Mouse (Mus musculus) right cerebral cortex, postnatal 25 days (tissue): ENCODE measurements around the gene Gm10382.
"Not testable (repeated sequence)": the region's sequence is repeated elsewhere in the genome, so short reads cannot be mapped to it uniquely, and the experiment has no call there.

Experiments
- DNase-seq: peaks from one replicate; pipeline ENCODE4 v3.0.0; 2022

Gene Gm10382

DNA sequence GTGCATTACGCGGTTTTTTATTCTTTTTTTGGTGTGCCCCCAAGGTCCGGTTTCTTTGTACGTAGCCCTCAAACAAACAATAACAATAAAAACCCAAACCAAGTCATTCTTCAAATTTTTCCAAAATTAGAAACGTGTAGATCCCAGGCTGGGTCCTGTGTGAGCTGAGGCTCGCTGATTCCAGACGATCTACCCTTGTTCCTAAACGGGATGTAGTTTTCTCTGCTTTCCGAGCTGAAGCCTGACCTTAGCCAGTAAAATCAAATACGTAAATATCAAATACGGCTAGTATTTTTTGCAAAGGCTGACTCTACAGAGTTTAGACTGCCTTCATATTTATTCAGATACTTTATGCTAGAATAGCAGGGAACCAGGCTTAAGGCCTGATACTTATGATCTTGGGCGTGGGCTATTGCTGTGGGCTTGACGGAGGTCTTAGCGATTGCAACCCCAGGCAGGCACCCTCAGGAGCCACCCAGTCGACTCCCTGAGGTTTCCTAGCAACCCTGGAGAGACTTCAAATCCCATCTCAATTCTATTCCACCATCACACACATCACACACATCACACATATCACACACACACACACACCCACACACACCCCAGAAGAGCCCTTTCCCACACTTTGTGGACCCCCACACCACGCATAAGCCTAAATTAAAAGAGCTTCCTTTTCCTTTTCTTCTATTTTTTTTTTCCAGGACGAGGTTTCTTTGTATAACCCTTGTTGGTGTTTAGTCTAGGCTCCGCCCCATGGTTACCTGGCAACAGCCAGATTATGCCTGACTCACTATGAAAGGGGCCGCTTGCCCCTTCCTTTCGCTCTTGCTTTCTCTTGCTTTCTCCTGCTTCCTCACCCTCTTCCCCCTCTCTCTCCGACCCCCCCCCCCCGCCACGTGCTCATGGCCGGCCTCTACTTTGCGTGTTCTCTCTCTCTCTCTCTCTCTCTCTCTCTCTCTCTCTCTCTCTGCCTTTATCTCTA lies 4.8 kb downstream of the Gm10382 start:
- peak; percentile 68 for DNase-seq

DNA sequence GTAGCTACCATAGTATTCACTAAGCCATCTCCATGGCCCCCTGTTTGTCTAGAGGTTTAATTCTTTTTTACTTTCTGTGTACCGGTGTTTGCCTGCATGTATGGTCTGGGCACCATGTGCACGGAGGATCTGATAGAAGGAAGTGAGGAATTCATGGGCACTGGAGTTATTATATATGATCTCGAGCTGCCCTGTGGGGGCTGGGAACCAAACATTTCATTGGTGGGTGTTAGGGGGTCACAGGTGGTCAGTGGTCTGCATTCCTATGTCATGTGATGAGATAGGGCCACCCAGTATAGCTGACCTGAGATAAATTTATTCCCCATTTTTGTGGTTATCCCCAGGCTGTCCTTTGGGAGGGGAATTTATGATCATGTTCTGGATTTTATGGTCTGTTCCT lies 5.9 kb downstream of the Gm10382 start:
- DNase-seq, result no peak

DNA sequence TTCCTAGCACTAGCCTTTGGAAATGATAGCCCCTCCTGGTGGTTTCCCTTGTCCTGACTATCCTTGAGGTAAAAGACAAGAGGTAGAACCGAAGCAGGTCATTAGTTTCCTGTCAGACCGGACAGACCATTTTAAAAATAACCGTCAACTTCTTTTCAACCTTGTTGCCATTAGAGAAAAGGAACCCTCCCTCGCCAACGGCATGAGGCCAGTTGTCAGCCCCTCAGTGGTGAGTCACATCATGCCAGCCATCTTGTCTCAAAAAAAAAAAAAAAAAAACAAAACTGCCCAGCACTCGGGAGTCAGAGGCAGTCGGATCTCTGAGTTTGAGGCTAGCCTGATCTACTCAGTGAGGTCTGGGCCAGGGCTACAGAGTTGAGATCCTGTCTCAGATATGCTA lies 11.8 kb downstream of the Gm10382 start:
- DNase-seq, result no peak

DNA sequence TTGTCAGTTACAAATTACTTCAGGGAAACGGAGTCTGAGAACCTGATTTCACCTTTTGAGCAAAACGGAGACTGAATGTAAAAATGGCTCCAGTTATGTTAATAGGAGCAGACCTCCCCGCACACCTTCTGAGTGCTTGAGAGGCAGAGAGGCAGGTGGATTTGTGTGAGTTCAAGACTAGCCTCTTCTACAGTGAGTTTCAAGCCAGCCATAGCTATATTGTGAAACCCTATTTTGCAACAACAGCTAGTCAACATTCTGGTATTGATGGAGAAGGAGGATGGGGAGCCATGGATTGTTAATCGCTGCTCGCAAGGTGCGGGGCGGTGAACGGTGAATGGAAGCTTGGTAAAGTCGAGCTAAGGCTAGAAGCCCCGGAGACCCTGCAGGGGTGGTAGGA lies 13.4 kb downstream of the Gm10382 start:
- no peak for DNase-seq

DNA sequence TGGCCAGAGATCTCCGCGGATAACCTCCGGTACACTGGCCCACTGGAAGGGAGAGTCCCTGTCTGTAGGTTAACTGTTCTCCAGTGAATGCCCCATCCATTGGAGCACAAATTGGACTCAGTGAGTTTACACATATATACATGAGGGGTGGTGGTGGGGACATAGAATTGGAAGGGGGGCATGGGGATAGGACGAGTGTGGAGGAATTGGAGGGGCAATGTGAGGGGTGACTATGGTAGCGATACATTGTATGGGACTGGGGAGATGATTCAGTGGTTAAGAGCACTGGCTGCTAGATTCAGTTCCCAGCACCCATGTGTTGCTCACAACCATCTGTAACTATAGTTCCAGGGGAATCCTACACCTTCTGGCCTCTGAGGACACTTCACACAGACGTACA lies 13.9 kb downstream of the Gm10382 start:
- no peak for DNase-seq

DNA sequence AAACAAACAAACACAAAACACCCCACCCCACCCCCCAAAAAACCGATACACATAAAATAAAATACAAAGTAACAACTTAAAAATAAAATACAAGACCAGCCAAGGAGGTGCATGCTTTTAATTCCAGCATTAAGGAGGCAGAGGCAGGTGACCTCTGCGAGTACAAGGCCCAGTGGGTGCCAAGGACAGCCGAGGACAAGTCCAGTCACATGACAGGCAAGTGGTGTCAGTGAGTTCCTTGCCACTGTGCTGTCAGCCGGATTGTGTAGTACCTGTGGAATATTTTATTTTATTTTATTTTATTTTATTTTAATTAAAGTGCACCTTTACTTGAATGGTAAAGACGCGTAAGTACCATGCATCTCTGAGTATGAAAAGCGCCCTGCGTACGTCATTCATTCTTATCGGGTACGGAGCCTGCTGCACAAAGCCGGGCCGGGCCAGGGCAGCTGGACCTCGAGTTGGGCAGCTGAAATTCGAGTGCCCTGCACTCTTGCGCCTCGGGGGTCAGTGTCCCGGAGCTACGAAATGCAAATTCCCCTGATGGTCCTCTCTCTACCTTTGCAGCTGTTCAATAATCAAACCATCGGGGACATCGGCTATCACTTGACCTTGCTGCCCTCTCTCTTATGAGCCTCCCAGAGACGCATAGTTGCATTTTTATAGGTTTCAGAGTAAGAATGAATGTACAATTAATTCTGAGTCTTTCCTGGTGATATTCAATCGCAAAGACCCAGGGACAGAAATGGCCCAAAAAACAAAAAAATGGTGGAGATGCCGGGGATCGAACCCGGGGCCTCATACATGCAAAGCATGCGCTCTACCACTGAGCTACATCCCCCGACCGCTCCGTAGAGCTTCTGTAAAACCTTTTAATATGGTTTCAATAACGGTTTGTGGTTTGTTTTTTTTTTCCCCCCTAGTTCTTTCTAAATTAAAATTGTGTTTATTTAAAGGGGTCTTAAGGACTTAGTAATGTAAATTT lies 14.7 kb downstream of the Gm10382 start:
- DNase-seq, result peak; percentile 61

DNA sequence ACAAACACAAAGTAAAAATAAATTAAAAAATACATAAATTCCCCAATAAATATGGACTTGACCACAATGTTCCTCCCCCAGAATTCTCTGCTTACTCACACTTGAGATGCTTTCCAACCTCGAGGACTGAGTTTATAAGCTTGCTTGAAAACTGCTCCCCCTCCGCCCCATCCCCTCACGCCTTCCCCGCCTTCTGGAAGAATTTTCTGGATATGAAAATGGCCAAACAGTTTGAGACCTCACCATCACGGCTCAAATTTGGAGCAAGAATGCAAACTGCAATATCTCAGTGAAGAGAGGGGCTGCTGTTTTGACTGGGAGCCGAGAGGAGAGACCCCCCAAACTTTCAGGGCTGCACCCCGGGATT lies 15.4 kb downstream of the Gm10382 start:
- no peak for DNase-seq

DNA sequence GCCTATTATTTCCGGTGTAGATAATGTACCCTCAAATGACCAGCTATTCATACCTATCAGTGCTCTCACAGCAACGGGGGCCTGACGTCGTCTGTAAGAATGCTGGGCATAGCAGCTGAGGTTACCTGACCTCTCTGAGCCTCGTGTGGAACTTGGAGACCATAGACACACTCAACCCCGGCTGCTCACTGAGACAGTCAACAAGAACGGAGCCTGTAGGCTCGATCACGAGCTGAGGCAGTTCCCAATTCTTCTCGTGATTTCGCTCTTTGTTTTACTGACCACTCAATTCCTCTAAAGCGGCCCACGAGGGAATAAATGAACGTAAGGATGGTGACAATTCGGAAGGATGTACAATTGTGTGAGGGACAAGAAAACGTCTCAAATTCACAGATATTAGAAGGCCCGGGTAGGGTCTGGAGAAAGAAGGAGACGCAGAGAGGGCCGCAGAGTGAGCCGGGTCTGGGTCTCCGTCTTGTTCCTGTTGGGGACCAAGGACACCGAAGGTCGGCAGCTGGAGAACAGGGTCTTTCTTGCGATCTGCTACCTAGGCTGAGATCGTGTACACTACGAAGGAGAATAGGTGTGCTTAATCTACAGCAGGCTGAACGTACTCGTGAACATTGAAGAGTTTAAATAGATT lies 15.9 kb downstream of the Gm10382 start:
- DNase-seq, result peak; percentile 70

DNA sequence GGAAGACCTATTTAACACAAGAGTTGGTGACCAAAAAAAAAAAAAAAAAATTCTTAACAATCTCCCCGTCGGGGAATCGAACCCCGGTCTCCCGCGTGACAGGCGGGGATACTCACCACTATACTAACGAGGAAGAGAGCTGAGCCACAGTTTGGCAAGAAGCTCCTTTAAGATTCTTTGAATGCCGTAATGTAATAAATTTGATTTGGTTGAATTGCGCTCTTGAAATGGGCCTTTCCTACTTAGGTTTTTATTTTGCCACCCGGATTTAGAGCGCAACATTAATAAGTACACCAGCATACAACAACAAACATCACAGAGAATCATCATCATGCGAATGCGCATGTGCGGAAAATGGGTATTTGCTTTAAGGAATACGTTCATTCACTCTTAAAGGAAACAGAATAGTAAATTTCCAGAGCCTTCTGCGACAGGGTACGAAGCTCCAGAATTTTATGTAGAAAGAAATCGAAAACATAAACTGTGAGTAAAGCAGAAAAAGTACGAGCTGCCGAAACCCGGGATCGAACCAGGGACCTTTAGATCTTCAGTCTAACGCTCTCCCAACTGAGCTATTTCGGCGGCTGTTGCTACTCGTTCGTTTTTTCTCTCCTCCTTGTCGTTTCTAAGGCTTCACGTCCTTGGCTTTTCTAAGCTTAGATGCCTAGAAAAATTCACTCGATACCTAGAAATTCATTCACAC lies 16.6 kb downstream of the Gm10382 start:
- DNase-seq, result peak; percentile 84

DNA sequence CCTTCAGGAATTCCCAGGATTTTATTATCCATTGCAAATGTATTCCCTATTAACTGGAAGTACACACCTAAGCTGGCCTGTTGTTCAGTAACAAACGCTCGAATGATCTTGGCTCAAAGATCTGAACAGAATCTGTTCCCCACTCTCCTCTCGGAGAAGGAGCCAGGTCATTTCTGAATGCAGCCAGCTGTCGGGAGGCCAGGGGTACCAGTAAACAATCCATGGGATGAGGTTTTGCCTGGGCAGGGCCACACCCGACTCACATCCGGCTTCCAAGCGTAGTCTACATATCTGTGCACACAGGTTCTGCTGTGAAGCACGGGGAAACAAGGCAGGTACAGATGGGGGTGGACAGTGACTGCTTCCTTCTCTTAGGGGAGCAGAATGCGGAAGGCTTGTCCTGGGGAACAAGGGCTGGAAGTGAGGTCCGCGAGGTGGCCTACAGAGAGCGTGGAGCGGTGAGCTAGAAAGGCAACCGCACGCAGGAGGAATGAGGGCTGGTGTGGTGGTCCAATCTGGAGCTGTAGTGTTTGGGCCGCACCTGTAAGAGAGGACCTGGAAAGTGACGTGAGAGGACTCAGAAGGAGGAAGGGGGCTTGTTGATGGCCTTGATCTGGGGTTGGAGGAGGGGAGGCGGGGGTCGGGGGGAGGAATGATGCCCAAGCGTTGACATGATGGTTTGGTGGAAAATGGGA lies 17.3 kb downstream of the Gm10382 start:
- peak; percentile 74 for DNase-seq

DNA sequence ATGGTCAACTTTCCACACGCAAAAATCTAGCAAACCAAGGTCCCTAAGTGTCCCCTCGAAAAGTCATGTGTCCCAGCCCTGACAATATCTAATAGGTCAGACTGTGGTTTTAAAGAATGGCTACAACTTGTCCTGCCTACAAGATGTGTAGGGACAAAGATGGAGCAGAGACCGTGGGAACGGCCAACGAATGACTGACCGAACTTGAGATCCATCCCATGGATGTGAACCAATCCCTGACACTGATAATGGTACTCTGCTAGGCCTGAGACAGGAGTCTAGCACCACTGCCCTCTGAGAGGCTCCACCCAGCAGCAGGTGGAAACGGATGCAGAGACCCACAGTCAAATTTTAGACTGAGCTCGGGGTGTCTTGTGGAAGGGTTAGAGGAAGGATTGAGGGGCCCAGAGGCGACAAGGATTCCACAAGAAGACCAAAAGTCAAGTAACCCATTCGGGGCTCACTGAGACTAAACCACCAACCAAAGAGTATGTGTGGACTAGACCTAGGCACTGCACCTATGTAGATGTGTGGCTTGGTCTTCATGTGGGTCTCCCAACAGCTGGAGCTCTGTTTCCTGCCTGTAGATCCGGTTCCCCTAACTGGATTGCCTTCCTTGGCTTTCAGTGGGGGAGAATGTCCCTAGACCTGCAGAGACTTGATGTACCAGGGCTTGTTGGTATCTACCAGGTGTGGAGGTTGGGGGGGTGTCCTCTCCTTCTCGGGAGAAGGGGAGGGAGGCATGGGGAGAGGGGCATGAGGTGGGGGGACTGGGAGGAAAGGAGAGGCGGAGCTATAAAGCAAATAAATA lies 18.1 kb downstream of the Gm10382 start:
- DNase-seq, result no peak

DNA sequence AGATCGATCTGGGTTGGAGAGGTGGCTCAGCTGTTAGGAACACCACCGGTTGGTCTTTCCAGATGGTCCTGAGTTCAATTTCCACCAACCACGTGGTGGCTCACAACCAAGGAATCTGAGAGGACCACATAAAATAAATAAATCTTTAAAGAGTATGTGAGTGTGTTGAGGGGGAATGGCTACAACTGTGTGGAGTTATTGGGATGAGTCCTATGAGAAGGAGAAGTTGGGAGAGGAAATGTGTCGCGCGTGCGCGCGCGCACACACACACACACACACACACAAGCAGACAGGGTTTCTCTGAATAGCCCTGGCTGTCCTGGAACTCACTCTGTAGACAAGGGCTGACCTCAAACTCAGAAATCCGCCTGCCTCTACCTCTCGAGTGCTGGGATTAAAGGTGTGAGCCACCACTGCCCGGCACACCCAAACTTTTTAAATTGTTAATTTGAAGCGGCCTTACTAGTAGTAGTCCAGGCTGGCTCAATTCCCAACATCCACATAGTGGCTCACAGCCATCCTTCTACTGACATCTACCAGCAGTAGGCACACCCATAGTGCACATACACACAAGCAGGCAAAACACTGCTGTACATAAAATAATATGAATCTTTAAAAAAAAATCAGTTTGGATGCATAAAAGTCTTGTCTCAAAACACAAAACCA lies 18.9 kb downstream of the Gm10382 start:
- no peak for DNase-seq

DNA sequence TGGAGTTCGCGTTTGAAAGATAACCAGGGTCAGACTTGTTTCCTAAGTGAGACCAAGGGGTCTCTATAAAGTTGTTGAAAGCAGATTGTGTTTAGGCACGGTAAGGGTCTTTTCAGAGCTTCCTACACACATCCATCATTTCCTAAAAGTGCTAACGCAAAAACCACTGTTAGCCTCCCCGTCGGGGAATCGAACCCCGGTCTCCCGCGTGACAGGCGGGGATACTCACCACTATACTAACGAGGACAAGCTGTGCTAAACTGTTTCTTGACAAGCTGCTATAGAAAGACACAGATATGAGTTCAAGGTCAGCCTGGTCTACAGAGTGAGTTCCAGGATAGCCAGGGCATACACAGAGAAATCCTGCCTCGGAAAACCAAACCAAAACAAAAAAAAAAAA lies 19.7 kb downstream of the Gm10382 start:
- DNase-seq, result peak; percentile 81

DNA sequence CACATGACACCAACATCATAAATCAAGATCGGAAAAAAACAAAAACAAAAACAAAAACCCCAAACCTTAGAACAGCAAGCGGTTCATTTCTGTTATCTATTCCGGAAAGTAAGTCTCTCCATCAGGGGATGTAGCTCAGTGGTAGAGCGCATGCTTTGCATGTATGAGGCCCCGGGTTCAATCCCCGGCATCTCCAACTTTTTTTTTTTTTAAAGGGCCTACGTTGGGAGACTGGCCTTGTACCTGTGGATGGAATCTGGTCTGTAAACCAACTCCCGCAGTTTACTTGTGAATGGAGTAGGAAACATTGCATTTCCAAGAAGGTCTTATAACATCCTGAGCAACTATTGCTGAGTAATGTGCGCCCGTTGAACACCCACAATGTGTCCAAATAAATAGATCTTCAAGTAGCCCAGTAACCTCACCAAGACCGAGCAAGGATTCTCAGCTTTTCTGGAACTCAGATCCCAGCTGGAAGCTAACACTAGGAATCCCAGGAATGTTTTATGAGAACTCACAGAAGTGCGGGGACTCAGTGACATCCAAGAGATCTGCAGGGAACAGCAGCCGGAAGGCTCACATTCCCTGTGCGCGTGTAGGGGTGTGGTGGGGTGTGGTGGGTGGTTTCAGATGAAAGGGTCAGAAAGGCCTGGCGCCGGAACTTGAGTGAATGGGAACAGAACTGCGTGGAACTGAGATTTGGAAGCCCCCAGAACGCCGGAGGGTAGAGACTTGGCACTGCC lies 20.4 kb downstream of the Gm10382 start:
- DNase-seq, result peak; percentile 33

DNA sequence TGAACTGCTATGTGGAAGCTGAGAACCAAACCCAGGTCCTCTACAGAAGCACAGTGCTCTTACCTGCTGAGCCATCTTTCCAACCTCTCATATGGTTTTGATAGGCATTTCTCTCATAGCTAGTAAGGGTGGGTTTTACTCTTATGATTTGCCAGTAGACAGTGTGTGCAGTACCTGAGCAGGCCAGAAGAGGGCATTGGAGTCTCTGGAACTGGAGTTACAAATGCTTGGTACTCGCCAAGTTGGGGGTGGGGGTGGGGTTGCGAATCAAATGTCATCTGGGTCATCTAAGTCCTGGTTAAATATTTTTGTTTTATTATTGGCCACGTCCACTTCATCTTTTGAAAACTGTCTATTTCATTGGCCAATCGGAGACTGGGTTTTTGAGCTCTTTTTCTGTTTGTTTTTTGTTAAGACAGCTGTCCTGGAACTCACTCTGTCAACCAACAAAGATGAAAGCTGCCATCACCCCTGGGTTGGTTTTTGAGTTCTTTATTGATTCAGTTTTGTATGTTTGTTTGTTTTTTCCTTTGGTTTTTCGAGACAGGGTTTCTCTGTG lies 22.9 kb downstream of the Gm10382 start:
- DNase-seq, result no peak

DNA sequence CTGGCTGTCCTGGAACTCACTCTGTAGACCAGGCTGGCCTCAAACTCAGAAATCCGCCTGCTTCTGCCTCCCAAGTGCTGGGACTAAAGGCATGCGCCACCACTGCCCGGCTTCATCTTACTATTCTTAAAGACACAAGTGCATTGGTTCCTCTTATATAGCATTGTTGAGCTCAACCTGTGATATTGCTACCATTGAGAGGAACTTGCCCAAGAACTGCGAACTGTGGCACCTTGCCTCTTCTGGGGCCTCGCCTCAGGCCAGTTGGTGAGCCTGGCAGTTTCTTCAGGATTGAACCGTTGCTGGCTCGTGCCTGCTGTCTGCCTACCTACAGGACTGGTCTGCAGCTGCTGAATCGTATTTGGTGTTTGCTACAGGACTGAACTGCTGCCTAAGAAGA lies 23.4 kb downstream of the Gm10382 start:
- not testable (repeated sequence) for DNase-seq

DNA sequence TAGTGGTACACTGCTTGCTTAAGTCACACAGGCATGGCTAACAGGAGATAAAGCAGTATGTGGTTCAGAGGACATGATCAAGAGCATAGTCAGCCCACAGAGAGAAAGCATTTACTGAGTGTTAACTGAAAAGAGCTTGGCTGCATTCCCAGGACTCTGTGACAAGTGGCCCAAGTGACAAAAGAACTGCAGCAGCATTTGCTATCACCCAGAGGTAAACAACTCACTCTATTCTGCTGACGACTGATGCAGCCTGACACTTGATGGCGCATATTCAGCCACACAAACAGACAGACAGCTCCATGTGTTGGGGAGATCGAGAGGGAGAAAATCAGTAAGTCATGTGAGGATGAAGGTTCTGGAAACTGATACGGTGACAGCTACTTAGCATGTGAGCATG lies 24.6 kb downstream of the Gm10382 start:
- DNase-seq, result no peak

DNA sequence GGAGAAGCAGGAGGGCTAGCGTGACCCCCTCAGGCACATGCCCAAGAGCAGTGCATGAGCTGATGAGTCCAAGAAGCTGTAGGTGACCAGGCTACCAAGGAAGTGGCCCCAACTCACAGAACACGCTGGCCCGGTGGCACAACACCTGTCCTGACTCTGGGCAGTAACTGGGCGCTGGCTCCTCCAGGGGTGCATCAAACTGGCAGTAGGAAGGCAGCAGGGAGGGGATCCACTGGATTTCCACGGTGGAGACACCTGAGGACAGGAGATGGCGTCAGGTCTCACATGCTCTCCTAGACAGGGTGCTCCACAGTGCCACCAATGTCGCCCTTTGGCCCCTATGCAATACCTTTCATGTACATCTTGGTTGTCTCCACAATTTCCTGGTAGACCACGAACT lies 27.1 kb downstream of the Gm10382 start:
- DNase-seq, result no peak

DNA sequence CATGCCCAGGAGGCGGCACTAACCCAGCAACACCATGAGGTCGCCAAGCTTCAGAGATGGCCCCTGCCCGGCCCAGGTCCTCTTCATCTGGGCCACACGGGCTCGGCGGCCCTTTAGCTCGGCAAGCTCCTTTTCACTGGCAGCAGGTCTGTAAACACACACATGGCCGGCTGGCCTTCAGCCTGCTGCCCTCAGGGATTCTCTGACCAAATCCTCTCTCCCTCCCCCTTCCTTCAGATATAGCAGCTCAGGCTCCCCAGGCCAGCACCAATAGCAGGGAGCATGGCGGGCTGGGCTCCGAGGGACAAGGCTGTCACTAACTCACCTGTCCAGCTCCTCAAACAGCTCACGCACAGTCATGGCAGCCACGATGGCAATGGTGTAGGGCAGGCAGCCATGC lies 29.5 kb downstream of the Gm10382 start:
- no peak for DNase-seq
